Mouse (Mus musculus): Measurements from ENCODE around the gene Ttc7b.
A peak's percentile ranks its signal among the peaks of the same experiment; 100 is the strongest.

Gene Ttc7b

DNA sequence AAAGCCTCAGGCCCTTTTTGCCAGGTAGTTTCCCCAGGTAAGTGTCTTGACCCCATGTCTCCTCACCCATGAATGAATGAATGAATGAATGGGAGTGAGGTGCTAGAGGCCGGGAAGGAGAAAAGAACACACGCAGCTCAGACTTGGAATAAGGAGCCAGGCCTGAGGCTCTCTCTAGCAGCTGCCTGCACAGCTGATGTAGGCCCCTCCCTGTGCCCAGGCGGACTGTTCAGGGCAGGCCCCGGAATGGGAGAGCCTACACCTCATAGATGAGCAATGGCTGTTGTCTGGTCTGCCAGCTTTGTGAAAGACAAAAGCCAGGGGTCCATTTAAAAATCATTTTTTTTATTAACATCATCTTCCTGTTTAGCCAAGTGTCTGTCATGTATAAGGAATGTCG, 220.2 kb downstream of the Ttc7b start:
- DNase-seq (ENCODE audit: low spot score) = no peak

DNA sequence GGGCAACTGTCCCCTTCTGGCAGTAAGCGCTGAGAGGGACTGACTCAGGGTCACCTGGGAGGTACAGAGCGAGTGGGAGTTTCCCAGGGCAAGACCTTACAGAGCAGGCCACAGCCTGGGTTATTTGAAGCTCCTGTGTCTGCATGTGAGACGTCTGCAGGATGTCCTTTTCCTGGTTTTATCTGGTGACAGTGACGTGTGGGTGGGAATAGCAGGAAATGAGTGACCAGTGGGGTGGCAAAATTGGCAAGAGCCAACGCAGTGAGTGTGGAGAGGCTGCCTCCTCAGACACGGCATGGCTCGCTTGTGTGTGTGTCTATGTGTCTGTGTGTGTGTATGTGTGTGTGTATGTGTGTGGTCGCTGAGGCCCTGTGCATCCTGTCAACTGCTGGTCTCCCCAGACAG, 221.3 kb downstream of the Ttc7b start:
- no peak for DNase-seq (ENCODE audit: low spot score)

DNA sequence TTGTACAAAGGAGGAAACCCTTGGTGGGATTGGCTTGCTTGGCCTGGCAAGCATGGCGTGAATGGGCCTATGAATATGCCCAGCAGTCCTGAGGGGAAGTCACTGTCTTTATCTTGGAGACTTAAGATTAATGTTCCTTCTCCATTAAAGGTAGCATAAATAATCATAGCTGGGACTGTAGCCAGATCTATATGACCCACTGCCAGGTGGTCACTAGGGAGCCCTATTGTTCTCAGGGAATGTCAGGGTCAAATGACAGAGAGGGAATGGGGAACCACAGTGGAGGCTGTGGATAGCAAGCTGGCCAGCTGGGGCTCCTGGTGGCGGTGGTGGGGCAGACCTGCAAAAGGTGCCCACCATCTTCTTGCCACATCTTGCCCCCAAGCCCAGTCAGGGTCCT, 221.8 kb downstream of the Ttc7b start:
- no peak for DNase-seq (ENCODE audit: low spot score)

DNA sequence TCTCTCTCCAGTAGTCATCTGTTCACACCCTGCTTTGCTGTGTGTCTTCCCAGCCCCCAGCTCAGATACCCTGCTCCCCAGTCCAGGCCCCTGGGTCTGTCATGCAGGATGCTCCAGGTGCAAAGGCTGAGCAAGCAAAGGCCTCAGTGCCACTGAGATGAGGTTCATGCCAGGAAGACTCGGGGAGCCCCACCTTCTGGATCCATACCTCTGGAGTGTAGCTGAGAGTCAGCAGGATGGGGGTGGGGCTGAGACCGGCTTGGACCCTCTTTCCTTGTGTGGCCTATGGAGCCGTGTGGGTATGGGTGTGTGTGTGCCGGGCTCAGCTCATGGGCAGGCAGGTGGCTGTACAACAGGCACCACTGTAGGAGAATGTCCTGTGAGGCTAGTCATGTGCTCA, 222.7 kb downstream of the Ttc7b start:
- no peak for DNase-seq (ENCODE audit: low spot score)

DNA sequence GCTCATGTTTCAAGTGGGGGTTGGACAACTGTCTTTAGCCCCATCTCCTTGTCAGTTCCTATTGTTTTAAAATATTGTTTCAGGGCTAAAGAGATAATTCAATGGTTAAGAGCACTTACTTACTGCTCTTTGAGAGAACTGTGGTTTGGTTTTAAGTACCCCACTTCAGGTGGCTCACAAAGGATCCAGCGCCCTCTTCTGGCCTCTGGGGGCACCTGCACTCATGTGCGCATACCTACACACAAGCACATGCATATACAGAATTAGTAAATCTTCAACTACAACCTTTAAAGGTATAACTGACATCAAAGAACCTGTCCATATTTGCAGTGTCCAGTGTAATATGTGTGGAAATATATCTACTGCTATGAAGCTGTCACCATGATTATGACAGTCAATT, 226.2 kb downstream of the Ttc7b start:
- DNase-seq (ENCODE audit: low spot score) = no peak

DNA sequence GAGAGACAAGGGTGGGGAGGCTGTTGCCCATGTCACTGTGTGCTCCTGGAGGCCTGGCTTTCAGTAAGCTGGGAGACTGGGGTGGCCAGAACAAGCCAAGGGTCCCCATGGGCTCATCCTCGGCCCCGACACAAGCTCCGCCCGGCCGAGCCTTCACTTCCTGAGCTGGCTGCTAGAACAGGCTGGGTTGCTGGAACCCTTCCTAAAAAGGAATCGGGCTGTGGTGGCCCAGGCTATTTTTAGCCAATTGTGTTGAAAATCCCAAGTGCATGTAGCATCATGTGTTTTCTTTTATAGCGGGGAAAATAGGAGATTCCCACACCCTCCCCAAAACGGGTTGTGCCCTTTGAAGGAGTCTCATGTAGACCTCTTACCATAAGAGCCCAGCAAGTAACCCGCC, 226.7 kb downstream of the Ttc7b start:
- DNase-seq (ENCODE audit: low spot score) = no peak

DNA sequence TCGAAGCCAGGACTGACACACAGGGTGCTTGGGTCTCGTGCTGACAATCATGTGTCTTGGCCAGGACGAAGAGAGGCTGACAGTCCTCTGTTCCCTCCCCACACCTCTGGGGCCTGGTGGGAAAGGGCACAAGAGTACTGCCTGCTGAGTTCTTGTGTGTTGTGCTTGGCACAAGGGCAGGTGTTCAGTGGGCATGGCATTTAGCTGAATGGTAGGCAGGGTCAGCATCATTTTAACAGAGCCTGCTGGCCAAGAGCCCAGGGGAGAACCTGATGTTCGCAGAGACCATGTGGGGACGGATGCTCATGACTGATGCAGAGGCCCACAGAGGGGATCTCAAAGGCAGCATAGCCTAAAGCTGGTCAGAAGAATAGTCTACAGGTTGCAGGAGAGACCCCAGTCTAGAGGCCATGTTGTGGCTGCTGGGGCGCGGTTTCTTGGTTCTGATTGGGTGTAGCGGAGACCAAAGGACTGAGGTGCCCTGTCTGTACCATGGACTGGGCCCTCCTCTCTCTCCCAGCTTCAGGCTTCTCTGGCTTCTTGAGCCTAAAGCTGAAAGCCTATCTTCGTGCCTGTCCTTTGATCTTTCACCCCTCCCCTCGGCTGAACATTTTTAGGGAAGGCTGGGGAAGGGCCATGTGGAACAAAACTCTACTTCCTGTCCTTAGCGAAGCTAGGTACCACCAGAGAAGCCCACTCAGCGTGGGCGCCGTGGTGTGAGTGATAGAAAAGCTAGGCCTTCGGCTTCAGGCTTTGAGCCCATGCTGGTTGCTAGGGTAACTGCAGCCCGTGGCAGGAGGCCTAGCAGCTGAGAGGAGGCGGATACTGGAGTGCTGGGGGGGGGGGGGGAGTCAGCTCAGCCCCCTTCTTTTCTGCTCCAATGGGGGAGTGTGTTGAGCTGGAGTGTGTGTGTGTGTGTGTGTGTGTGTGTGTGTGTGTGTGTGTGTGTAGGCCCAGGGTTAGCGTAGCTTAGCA, 229.6 kb downstream of the Ttc7b start:
- no peak for DNase-seq (ENCODE audit: low spot score)

DNA sequence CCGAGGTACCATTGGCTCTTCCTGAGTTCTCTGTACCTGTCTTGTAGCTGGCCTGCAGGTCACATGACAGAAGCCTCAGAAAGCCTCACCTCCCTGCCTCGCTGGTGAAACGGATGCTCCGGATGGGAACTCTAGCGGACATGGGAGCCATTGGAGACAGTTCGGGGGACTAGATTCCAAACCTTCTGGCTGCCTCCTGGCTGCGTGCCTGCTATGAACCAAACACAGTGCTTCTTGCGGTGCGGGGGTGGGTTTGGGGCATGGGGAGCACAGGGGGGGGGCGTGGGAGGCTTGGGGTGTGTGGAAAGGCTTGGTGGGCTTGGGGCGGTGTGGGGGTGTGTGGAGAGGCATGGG, 230.5 kb downstream of the Ttc7b start:
- DNase-seq (ENCODE audit: low spot score) = no peak

DNA sequence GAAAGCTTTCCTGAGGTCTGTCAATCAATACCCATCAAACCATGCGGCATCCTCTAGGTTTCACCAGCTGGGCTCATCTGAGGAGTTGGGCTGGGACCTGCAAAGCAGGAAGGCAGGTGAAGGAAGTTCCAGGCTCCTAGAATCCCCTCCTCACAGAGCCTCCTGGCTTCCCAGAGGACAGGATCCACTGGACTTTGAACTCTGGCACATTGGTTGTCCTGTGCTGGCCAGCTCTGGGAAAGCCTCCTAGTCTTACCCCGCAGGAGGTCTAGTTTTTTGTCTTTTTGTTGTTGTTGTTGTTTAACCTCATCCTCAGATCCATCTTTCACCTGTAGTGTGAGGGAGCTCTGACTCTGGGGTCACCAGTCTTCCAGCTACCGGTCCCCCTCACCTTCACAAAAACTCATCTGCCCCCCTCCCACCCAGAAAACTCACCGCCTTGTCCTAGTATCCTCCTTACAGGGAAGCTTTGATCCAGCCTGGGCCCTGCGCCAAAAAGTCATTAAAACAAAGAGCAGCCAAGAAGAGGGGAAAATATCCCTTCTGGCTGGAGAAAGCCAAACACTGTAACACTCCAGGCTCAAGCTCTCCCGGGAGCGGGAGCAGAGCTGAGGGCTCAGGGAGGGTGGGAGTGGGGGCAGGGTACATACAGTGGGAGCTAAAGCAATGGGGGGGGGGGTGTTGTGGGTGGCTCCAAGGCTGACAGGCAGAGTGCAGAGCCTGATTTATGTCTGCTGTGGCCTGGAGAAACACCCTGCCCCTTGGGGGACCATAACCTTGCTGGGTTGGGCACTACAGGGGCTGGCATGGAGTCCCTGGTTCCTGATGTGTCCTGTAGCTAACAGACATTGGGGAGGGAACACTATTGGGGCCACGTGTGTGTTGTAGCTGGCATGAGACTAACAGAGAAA, 231.1 kb downstream of the Ttc7b start:
- peak; percentile 79 for DNase-seq (ENCODE audit: low spot score)

DNA sequence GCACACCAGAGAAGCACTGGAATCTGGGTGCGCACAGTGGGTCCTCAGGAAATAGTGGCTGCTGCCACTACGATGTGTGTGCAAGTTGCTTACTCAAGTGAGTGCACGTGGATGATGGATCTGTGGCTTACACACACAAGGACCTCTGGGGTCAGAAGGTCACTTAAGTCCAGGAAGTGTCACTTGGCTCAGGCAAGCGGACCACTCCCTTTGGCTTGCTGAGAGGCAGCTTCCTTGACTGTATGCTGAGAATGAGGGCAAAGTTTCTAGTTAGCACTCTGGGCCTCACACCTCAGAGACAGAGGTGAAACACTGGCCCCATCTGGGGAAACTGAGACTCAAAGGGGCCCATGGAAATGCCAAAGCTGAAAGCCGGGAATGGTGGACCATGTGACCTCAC, 232.6 kb downstream of the Ttc7b start:
- no peak for DNase-seq (ENCODE audit: low spot score)

DNA sequence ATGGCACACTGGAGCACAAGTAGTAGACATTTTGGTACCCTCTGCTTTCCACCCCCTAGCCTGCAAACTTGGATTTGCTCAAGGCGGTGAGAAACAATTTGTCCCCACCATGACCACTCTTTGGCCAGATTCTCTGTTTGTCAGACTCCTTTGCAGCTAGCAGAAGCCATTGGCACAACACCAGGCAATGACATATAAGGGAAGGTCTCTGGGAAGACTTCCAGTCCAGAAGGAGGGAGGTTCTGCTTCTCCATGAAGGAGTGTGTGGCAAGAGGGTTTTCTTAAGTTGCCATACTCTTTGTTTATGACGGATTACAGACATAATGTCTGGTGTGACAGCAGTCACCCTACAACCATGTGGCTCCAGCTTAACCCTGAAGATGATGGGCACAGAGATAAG, 233.1 kb downstream of the Ttc7b start:
- DNase-seq (ENCODE audit: low spot score) = no peak

DNA sequence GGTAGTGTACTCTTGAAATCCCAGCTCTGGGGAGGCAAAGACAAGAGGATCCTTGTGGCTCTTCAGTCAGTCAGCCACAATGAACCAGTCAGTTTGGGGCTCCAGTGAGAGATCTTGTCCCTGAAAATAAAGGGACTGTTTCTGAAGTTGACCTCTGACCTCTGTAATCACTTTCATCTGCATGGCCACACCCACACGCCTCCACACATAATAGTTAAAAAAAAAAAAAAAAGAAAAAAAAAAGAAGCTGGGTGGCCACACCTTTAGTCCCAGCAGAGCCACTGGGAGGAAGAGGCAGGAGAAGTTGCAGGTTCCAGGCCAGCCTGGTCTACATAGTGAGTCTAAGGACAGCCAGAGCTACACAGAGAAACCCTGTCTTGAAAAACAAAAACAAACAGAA, 237.3 kb downstream of the Ttc7b start:
- DNase-seq (ENCODE audit: low spot score) = no peak

DNA sequence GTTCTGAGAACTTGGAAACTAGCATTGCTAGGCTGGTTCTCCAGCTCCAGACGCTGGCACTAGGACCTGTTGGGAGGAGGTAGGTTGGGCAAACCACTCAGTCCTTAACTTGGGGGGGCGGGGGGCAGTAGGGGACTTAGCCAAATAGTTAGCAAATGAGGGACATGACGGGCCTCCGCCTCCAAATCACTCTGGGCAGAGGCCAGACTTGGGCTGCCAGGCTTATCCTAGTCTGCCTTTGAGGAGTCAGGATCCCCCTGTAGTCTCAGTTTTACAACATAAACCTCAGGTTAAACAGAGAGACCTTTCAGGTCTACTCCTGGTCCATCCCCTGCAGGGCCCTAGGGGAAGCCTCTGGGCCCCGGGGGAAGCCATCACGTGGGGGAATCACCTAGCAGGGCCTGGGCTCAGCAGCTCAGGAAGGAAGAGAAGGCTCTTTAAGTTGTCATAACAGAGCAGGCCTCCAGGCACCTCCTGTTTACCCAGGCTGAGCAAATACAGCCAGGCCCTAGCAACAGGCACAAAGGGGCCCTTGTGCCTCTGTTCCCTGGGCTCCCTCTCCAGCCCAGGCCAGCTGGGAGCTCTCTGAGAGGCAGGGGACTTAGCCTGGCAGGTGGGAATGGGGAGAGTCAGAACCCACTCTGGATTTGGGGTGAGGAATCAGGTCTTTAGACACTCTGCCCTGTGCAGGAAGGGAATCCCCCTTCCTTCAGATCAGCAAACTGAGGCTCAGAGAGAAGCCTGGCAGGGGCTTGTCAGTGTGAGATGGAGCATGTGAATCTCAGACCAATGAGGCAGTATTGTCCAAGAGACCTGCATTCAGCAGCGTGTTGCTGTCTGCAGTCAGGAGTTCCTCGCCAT, 238.4 kb downstream of the Ttc7b start:
- DNase-seq (ENCODE audit: low spot score) = peak; percentile 56

DNA sequence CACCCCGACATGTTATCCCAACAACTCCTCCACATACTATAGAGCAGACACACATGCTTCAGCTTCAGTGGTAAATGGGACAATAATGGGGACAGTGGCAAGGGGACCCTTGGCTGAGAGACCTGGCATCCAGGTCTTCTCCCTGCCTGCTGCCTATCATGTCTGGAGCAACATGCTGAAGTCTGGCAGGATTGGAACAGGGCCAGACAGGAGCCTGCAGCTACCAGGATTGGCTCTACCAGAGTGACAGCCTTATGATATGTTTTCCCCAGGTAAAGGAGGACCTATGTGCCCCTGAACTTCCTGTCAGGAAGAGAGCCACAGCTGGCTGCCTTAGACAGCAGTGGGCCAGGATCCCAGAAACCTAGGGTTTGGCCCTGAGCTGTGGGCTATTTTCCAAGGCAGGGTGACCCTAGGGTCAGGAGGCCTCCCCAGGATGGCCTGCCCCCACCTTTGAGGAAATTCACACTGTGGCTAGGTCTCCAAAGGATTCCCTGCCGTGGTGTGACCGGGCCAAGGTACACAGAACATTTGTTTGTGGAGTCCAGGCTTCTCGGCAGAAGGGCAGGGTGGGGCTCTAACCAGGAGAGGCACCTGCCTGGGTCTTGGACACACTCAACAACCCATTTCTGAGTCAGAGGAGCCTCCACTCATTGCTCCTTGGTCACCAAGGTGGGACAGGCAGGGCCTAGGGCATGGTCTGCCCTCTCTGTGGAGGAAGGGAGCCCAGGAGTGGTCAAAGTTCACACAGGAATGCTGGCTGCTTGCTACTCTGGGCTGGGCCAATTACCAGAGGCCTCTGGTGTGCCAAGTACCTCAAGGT, 239.4 kb downstream of the Ttc7b start:
- DNase-seq (ENCODE audit: low spot score) = peak; percentile 23

DNA sequence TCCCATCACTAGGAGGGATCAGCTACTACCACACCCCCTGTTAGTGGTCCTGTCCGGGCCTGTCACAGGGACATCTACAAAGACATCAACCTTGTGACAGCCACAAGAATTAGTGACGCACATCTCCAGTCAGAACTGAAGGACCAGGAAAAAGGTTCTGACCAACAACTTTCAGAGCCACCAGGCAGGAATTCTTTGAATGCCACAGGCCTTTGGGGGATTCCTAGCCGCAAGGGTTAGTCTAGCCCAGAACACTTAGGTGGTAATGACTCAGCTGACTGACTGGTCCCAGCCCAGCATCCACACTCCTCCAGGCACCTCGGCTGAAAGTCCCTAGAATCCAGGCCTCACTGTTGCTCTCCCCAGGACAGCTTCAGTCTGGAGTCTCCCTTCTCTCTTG, 240.7 kb downstream of the Ttc7b start:
- DNase-seq (ENCODE audit: low spot score) = no peak

DNA sequence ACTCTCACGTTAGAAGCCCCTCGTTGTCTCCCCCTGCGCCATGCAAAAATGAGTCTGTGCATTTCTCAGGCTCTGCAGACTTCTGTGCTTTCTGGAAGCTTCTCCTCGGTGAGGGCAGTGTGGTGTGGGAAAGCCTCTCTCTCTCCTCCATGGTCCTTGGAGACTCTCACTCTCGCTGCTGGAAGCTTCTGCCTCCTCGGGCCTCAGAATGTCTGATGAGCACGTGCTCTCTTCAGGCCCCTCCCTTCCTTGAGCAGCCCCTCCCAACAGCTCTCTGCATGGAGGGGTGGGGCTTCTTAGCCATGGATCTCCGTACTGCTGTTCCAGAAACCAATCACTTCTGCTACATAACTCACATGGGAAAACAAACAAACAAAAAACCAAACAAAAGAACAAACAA, 242.3 kb downstream of the Ttc7b start:
- DNase-seq (ENCODE audit: low spot score) = no peak

DNA sequence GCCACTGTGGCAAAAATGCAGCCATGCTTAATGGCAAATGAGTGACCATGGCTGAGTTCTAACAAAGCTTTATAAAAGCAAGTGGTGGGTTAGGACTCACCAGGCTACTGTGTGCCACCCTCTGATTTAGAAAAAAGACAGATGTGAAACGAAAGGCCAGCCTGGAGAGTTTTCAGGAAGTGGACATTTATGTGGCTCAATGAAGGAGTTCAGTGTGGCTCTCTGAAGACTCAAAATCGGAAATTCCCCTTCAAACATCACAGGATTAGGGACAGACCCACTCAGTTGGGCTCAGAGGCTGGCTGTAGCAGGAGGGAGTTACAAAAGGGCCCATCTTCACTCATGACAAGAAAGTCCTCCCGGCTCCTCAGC, 243.1 kb downstream of the Ttc7b start:
- DNase-seq (ENCODE audit: low spot score) = no peak

DNA sequence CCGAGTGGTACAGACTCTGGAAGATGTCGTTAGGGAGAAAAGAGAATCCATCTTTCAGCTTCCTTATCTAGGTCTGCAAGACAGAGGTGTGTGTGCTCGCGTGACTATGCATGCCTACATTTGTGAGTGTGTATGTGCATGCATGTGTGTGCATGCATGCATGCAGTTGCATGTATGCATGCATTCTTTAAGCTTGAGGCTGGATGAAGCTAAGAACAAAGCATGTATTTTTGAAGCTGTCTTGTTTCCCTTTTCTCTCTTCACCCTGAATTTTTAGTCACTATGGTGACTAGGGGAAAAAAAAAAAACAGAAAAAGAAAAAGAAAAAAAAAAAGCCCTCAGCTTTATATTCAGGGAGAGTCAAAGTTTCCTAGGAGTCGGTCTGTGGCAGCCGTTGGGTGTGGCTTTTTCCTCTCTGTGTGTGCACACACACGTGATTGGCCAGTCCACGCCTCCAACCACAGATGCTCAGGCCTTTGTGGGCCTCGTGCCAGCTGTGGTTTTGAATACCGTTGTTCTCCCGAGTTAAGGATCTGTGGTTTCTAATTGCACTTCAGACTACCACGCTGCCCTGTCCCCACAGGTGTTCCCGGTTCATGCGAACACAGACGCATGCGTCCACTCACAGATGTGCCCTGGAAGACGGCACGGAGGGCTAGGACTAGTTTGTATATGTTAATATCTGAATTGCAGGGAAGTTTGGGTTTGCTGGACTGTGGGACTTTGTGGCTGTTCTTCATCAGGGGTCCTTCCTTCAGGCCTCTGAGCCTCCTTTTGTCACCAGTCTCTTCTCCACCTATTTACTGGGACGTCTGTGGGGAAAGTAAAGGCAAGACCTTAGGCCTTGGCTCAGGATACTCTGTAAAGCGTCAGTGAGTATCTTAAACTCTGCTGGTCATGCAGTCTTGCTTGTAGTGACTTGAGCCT, 243.8 kb downstream of the Ttc7b start:
- peak; percentile 86 for DNase-seq (ENCODE audit: low spot score)

DNA sequence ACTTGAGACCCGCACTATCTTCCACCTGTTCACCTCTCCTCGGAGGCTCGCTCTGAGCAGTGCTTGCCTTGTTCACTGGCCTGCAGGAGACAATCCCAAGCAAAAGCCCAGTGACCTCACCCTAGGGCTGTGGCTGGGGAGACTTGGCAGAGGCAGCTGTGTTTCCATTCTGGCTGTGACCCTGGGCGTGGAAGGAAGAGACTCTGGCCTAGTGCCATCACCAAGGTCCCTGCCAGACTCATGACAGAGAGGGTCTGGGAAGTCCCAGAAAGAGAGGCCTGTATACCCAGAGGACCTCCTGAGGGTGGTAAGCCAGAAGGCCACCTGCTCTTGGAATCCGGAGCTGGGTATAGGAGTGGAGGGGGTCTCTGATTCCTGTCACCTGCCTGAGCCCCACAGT, 244.8 kb downstream of the Ttc7b start:
- peak; percentile 57 for DNase-seq (ENCODE audit: low spot score)

DNA sequence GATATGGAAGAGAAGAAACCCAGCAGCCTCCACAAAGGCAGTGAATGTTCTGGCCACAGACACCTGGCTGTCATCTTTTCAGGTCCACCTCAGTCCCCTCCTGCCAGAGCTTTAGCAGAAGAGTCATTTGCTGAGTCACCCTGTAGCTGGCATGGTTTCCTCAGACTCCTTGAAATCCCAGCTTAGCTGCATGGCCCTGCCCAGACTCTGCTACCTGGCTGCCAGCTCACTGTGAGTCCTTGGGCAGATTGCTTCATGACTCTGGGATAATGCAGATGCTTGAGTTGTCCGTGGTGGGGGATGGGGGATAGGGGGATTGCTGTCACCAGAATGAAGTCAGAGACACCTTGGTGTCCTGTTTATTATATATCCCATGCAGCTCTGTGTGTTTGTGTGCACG, 247.6 kb downstream of the Ttc7b start:
- no peak for DNase-seq (ENCODE audit: low spot score)

All from urinary bladder, postnatal 14 days (tissue).